Mouse (Mus musculus) left cerebral cortex, postnatal 10 days (tissue): Measurements from ENCODE around the gene Cby1. TPM values are rescaled to one million over a fixed set of nuclear protein-coding genes. Genes with fewer than 3 reads are reported as not detected.
A peak's percentile ranks its signal among the peaks of the same experiment; 100 is the strongest.
"Not testable (repeated sequence)": the region's sequence is repeated elsewhere in the genome, so short reads cannot be mapped to it uniquely, and the experiment has no call there.

Experiments
- DNase-seq, 2 experiments: peaks; one replicate each; pipeline ENCODE4 v3.0.0; 2021 to 2022; ENCODE audit warnings: low spot score in 2 of 2, mixed read lengths in 1 of 2; ENCODE audit errors: extremely low spot score in 1 of 2
- intact Hi-C: fragments of 180-260 bp; cut with DNase I; formaldehyde crosslinking; loops from one replicate; pipeline ENCODE4 v1.15.1; 2025
- total RNA-seq, 2 experiments: library from RNA; stranded (reverse); gene quantifications; 2 replicates each; pipeline ENCODE4 v1.2.3; 2021

Cby1 gene
- total RNA-seq, 2 experiments from 2014 or later = 54.5 to 61.0 TPM

GRCm38 (mm10) chr15:79670249-79670971 is 11.4 kb downstream of the Cby1 start, which contains the start of gene Tomm22:
Tomm22 (plus strand) TSS chr15:79670861.
- intact Hi-C loops = no loop called here
- DNase-seq = peak; percentile 89 to 94

DNA sequence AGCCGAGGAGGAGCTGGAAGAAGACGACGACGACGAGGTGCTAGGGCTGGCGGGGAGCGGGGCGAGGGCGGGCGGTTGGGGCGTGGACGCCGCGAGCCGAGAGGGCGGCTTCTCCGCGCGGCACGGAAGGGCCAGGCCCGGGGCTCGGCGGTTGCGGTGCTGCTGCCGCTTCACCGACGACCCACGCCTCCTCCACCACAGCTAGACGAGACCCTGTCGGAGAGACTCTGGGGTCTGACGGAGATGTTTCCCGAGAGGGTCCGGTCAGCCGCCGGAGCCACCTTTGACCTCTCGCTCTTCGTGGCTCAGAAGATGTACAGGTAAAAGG is 11.9 kb downstream of the Cby1 start:
- intact Hi-C loops = no loop called here

GRCm38 (mm10) chr15:79671828-79672348 is 12.9 kb downstream of the Cby1 start:
- DNase-seq, intact Hi-C loops: not testable (repeated sequence)

More for the DNA sequence above, 11.9 kb downstream of the Cby1 start:
- DNase-seq = no peak

DNA sequence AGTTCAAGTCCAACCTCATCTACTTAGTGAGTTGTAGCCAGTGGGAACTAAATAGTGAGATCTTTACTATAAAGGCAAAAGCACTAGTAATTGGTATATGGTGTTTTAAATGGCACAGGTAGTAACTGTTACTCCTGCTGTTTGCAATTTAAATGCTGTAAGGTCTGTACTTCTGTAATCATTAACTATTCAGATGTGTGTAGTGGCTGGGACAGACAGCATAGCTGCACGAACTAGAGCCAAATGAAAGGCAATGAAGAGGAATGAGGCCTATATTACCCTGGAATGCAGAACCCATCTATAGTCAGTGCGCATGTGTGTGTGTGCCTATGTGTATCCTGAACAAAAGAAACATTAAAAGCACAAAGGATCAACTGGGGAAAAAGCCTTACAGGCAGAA is 18.9 kb downstream of the Cby1 start:
- intact Hi-C loops = no loop called here
- DNase-seq = no peak

- DNase-seq = no peak
- intact Hi-C loops = no loop called here
Observed at GRCm38 (mm10) chr15:79681973-79682372, 23.0 kb downstream of the Cby1 start.

GRCm38 (mm10) chr15:79683146-79683545 is 24.1 kb downstream of the Cby1 start:
- intact Hi-C loops = no loop called here
- no peak for DNase-seq

GRCm38 (mm10) chr15:79683707-79684465 is 24.9 kb downstream of the Cby1 start:
- no peak for DNase-seq
- intact Hi-C loops = no loop called here

- no peak for DNase-seq
- intact Hi-C loops = no loop called here
Observed at GRCm38 (mm10) chr15:79684616-79685015, 25.6 kb downstream of the Cby1 start.

- no peak for DNase-seq
- intact Hi-C loops = no loop called here
Observed at GRCm38 (mm10) chr15:79685141-79685641, 26.2 kb downstream of the Cby1 start.

- intact Hi-C loops = no loop called here
- no peak for DNase-seq
Observed at GRCm38 (mm10) chr15:79686046-79686869, 27.3 kb downstream of the Cby1 start.

DNA sequence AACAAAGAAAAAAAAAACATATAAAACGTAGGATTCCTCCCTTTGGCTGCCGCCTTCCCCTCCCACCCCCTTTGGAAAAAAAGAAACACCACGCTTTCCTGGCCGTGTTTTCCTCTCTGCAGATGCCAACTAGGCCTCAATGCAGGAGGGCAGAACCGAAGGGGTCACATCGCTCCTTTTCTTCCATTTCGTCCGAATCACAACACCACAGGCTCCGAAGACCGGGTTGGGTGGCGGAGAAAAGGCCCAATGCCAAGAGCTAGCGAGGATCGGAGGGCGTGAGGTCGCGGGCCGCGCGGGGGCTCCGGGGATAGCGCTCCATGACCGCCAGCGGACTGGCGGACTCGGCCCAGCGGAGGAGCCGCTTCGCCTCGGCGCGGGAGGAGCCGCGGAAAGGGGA is 28.2 kb downstream of the Cby1 start:
- DNase-seq = no peak
- intact Hi-C loops = no loop called here

GRCm38 (mm10) chr15:79687646-79688267 is 28.8 kb downstream of the Cby1 start, which contains the start of gene Josd1:
Josd1 (minus strand) TSS chr15:79687919.
- intact Hi-C loops = no loop called here
- DNase-seq = peak; percentile 92 to 95

- intact Hi-C loops = no loop called here
Observed at GRCm38 (mm10) chr15:79688268-79688956, 29.4 kb downstream of the Cby1 start.

DNA sequence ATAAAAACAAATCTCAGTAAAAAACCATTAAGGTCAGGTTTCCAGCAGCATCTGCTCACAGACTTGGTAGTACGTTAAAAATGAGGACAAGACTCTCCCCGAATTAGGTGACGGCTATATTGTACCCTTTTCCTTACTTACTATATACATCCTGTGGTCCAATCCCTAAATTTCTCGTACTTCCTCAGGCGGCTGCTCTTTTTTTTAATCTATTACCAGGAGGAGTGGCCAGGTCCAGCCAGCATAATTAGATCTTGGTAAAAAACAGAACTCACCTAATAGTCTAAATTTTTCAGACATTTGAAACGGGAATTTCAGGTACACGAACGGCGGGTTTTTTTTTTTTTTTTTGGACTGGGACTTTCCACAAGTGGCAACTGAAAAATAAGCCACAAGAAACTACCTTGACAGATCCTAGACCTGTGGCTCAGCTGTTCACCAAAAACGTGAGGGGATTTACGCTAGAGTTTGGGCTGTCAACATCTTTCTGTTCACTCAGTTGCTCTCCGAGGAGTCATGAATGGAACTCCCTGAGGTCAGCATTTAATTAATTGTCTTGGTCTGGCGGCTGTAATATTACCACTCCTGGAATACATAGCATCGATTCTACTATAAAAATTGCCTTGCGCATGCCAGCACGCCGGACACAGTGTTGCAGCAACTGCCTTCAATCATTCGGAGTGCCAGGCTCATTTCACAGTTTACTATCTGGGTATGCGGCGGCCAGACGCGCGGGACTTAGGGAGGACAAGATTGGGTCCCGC is 30.8 kb downstream of the Cby1 start:
- no peak for DNase-seq
- intact Hi-C loops = no loop called here

More at GRCm38 (mm10) chr15:79688268-79688956, 29.4 kb downstream of the Cby1 start:
- DNase-seq = no peak

GRCm38 (mm10) chr15:79690426-79691022 is 31.5 kb downstream of the Cby1 start, which contains the start of gene Gtpbp1:
Gtpbp1 (plus strand) TSS chr15:79690845.
- DNase-seq = peak; percentile 97 to 100
- intact Hi-C loops = no loop called here

GRCm38 (mm10) chr15:79691023-79691508 is 32.1 kb downstream of the Cby1 start:
- peak in 1 of 2 experiments; percentile 69 for DNase-seq
- intact Hi-C loops = no loop called here

- no peak for DNase-seq
- intact Hi-C loops = no loop called here
Observed at GRCm38 (mm10) chr15:79692334-79692733, 33.3 kb downstream of the Cby1 start.
